9 mouse cellular contexts compared by ENCODE assay signal in the genomic region with DNA sequence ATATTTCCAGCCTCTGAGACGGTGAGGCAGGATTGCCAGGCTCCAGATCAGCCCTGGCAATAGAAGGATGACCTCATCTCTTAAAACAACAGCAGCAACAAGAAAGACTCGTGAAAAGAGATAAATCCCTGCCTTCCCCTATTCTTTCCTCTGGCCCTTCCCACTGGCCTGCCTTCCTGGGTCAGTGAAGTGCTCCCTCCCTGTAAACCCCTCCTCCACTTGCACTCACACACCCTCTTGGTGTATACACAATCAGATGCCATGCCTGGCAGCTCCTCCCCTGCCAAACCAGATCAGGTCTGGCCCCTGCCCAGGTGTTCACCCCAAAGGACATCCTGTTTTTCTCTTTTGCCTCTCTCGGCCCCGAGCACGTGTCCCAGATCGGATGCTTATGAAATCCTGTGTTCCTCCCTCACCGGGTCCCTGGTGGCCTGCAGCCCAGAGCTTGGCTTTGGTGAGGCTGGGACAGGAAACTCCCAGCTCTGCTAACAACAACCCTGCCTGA. TPM values are rescaled to one million over a fixed set of nuclear protein-coding genes. Genes with fewer than 3 reads are reported as not detected.
A peak's percentile ranks its signal among the peaks of the same experiment; 100 is the strongest.
DNase-seq lines count a peak whose midpoint lies in the region; ATAC-seq and TF ChIP-seq lines count a peak whose summit lies in the region.
"Had no signal": no experiment of that assay in that cellular context is flagged by ENCODE, and none has a peak within 500 bp of the region (broad histone marks: within the 10 kb centered on the region; RNA-seq: fewer than 3 reads in every experiment).

No protein-coding gene starts in this region.

- no peaks in the 10 kb centered on the region for H3K9me3 ChIP-seq in hindbrain, embryonic 16.5 days (ENCODE audit: control insufficient read depth, low read length)
- H3K9me3 ChIP-seq in forebrain, embryonic 14.5 days (replicated peaks; ENCODE audit: control insufficient read depth, low read length): no peaks in the 10 kb centered on the region

- no peak overlapping the region for H3K4me3 ChIP-seq in spleen, adult 2 months (ENCODE audit: extremely low read depth, insufficient read depth, insufficient read length)
- H3K4me3 ChIP-seq in small intestine, adult 2 months (ENCODE audit: low read depth, low read length): no peak overlapping the region
- no peak overlapping the region for H3K4me3 ChIP-seq in hindbrain, embryonic 16.5 days (ENCODE audit: low read length)
- H3K4me3 ChIP-seq in forebrain, embryonic 14.5 days (ENCODE audit: low read depth, low read length): no peak overlapping the region
- H3K4me3 ChIP-seq: erythroblast, embryonic 14.5 days had no signal

- DNase-seq in spleen, adult 2 months (ENCODE audit: low read depth in 1 of 2, low spot score in 2 of 2): peak in 1 of 2 experiments; percentile 14
- DNase-seq in spleen, adult 12 weeks (ENCODE audit: low spot score): no peak
- peak; percentile 91 to 95 for DNase-seq in heart, adult 9 months (ENCODE audit: low spot score in 2 of 2)
- peak; percentile 78 for DNase-seq in kidney, postnatal 10 days
- no peak for DNase-seq in layer of hippocampus, adult 9-11 months
- no peak for DNase-seq in forebrain, embryonic 14.5 days (ENCODE audit: low spot score)

- no peak overlapping the region for H3K4me2 ChIP-seq in hindbrain, embryonic 16.5 days (ENCODE audit: low read length)
- H3K4me2 ChIP-seq in forebrain, embryonic 14.5 days (ENCODE audit: low read length): no peak overlapping the region

- H3K36me3 ChIP-seq in spleen, adult 2 months (ENCODE audit: control insufficient read depth, insufficient read depth, low read length): no peaks in the 10 kb centered on the region
- H3K36me3 ChIP-seq in small intestine, adult 2 months (ENCODE audit: control insufficient read depth, insufficient read depth, low read length): no peaks in the 10 kb centered on the region
- no peaks in the 10 kb centered on the region for H3K36me3 ChIP-seq in hindbrain, embryonic 16.5 days (ENCODE audit: control insufficient read depth, insufficient read depth, low read length)
- no peaks in the 10 kb centered on the region for H3K36me3 ChIP-seq in forebrain, embryonic 14.5 days (ENCODE audit: control insufficient read depth, insufficient read depth, low read length)

- TF ChIP-seq CTCF in spleen, adult 2 months (IDR thresholded peaks at IDR 0.05; ENCODE audit: extremely low read depth, insufficient read depth, insufficient read length, insufficient replicate concordance): no peak
- TF ChIP-seq CTCF in small intestine, adult 2 months (IDR thresholded peaks at IDR 0.05; ENCODE audit: extremely low read depth, insufficient read length, insufficient replicate concordance, low read depth, low read length): no peak

- TF ChIP-seq POLR2A in spleen, adult 2 months (IDR thresholded peaks at IDR 0.05; ENCODE audit: low read depth, low read length): no peak
- no peak for TF ChIP-seq POLR2A in small intestine, adult 2 months (IDR thresholded peaks at IDR 0.05; ENCODE audit: low read depth, low read length)

- H3K4me1 ChIP-seq in spleen, adult 2 months (ENCODE audit: control insufficient read depth, insufficient read depth, insufficient read length): no peaks in the 10 kb centered on the region; the same call in 1 of the 2 replicates
- peaks cover 27% of the 10 kb centered on the region; the same call in 1 of the 2 replicates for H3K4me1 ChIP-seq in small intestine, adult 2 months (ENCODE audit: control insufficient read depth, insufficient read depth, insufficient read length, low read length)
- H3K4me1 ChIP-seq in hindbrain, embryonic 16.5 days (ENCODE audit: control insufficient read depth, insufficient read depth, low read depth, low read length): peaks cover 3% of the 10 kb centered on the region; the same call in 1 of the 2 replicates
- H3K4me1 ChIP-seq in forebrain, embryonic 14.5 days (ENCODE audit: control insufficient read depth, insufficient read depth, low read length): no peaks in the 10 kb centered on the region

- H3K27me3 ChIP-seq in spleen, adult 2 months (ENCODE audit: control insufficient read depth, insufficient read depth, low read length): no peaks in the 10 kb centered on the region
- H3K27me3 ChIP-seq in small intestine, adult 2 months (ENCODE audit: control insufficient read depth, insufficient read depth, low read length): no peaks in the 10 kb centered on the region
- no peaks in the 10 kb centered on the region for H3K27me3 ChIP-seq in hindbrain, embryonic 16.5 days (replicated peaks; ENCODE audit: control insufficient read depth, insufficient read depth, low read length)
- H3K27me3 ChIP-seq in forebrain, embryonic 14.5 days (replicated peaks; ENCODE audit: control insufficient read depth, insufficient read depth, low read length): no peaks in the 10 kb centered on the region

- no peak overlapping the region for H3K9ac ChIP-seq in hindbrain, embryonic 16.5 days (ENCODE audit: low read depth, low read length)
- H3K9ac ChIP-seq in forebrain, embryonic 14.5 days (ENCODE audit: low read length): no peak overlapping the region

- peak overlapping the region; percentile 6; the same call in 1 of the 2 replicates for H3K27ac ChIP-seq in spleen, adult 2 months (ENCODE audit: insufficient read depth, low read length)
- H3K27ac ChIP-seq in small intestine, adult 2 months (ENCODE audit: insufficient read depth, low read depth, low read length): peak overlapping the region; percentile 82
- H3K27ac ChIP-seq in hindbrain, embryonic 16.5 days (ENCODE audit: low read depth, low read length): no peak overlapping the region
- H3K27ac ChIP-seq in forebrain, embryonic 14.5 days (ENCODE audit: low read depth, low read length): no peak overlapping the region

- WGBS in spleen, adult 2 months: 5% methylated on average over 7 of the region's 7 CpGs
- 5% methylated on average over 7 of the region's 7 CpGs for WGBS in small intestine, adult 2 months
- WGBS in hindbrain, embryonic 16.5 days: 62% methylated on average over 7 of the region's 7 CpGs
- WGBS in forebrain, embryonic 14.5 days: 63% methylated on average over 7 of the region's 7 CpGs

- ATAC-seq in hindbrain, embryonic 16.5 days: no peak
- ATAC-seq in forebrain, embryonic 14.5 days: no peak

RNA-seq across cellular contexts. Expression of a gene that starts 16.1 kb away (rescaled TPM):
- polyA plus RNA-seq in spleen, adult 2 months (2012; rRNA removed): not detected in 2 replicates
- 0.36 and 0.51 TPM in 2 replicates for polyA plus RNA-seq in small intestine, adult 2 months (2012; rRNA removed)
- 72.0 and 74.0 TPM in 2 replicates for polyA plus RNA-seq in hindbrain, embryonic 16.5 days (2015; fragmentation: Nextera tagmentation; extraction: Ambion mirVana)
- polyA plus RNA-seq in forebrain, embryonic 14.5 days (2014; fragmentation: Nextera tagmentation; extraction: Ambion mirVana): 18.9 and 21.8 TPM in 2 replicates
- polyA plus RNA-seq: erythroblast, embryonic 14.5 days had no signal

RNA-seq across cellular contexts. Expression of a gene that starts 16.5 kb away (rescaled TPM):
- 0.65 and 1.0 TPM in 2 replicates for polyA plus RNA-seq in spleen, adult 2 months (2012; rRNA removed)
- 5.1 and 23.5 TPM in 2 replicates for polyA plus RNA-seq in small intestine, adult 2 months (2012; rRNA removed)
- polyA plus RNA-seq in hindbrain, embryonic 16.5 days (2015; fragmentation: Nextera tagmentation; extraction: Ambion mirVana): 2.1 and 2.2 TPM in 2 replicates
- polyA plus RNA-seq in forebrain, embryonic 14.5 days (2014; fragmentation: Nextera tagmentation; extraction: Ambion mirVana): 0.24 and 0.79 TPM in 2 replicates

RNA-seq across cellular contexts. Expression of a gene that starts 27.9 kb away (rescaled TPM):
- polyA plus RNA-seq in spleen, adult 2 months (2012; rRNA removed): 326 and 431 TPM in 2 replicates
- 185 and 340 TPM in 2 replicates for polyA plus RNA-seq in small intestine, adult 2 months (2012; rRNA removed)
- polyA plus RNA-seq in hindbrain, embryonic 16.5 days (2015; fragmentation: Nextera tagmentation; extraction: Ambion mirVana): 92.1 and 100 TPM in 2 replicates
- polyA plus RNA-seq in forebrain, embryonic 14.5 days (2014; fragmentation: Nextera tagmentation; extraction: Ambion mirVana): 80.7 and 97.1 TPM in 2 replicates

RNA-seq across cellular contexts. Expression of a gene that starts 37.5 kb away (rescaled TPM):
- polyA plus RNA-seq in spleen, adult 2 months (2012; rRNA removed): 4.0 and 4.6 TPM in 2 replicates
- polyA plus RNA-seq in small intestine, adult 2 months (2012; rRNA removed): 1.8 and 3.2 TPM in 2 replicates
- 10.5 and 11.8 TPM in 2 replicates for polyA plus RNA-seq in hindbrain, embryonic 16.5 days (2015; fragmentation: Nextera tagmentation; extraction: Ambion mirVana)
- polyA plus RNA-seq in forebrain, embryonic 14.5 days (2014; fragmentation: Nextera tagmentation; extraction: Ambion mirVana): 18.2 and 21.8 TPM in 2 replicates

RNA-seq across cellular contexts. Expression of a gene that starts 54.5 kb away (rescaled TPM):
- polyA plus RNA-seq in spleen, adult 2 months (2012; rRNA removed): 1.8 and 2.7 TPM in 2 replicates
- 0.77 and 1.9 TPM in 2 replicates for polyA plus RNA-seq in small intestine, adult 2 months (2012; rRNA removed)
- 12.5 and 13.8 TPM in 2 replicates for polyA plus RNA-seq in hindbrain, embryonic 16.5 days (2015; fragmentation: Nextera tagmentation; extraction: Ambion mirVana)
- polyA plus RNA-seq in forebrain, embryonic 14.5 days (2014; fragmentation: Nextera tagmentation; extraction: Ambion mirVana): 17.3 and 18.2 TPM in 2 replicates

Comparison
In these comparisons a context has a peak if more than half of its experiments do, and no peak if none do; other contexts are left out.
1. DNase-seq: peak in heart, adult 9 months (2 of 2) and kidney, postnatal 10 days (single experiment); none in spleen, adult 12 weeks (single experiment), layer of hippocampus, adult 9-11 months (single experiment) and forebrain, embryonic 14.5 days (single experiment).
2. H3K27ac ChIP-seq: peak in spleen, adult 2 months (single experiment) and small intestine, adult 2 months (single experiment); none in hindbrain, embryonic 16.5 days (single experiment) and forebrain, embryonic 14.5 days (single experiment).
3. RNA of a gene that starts 16.1 kb away (polyA plus RNA-seq): 72.0 to 74.0 TPM in hindbrain, embryonic 16.5 days and 18.9 to 21.8 TPM in forebrain, embryonic 14.5 days; 0.36 to 0.51 TPM in small intestine, adult 2 months and not detected in spleen, adult 2 months; every median in the first group is over 10 times any median in the second.